Mouse (Mus musculus) forelimb bud, embryonic 11.5 days (tissue): Measurements from ENCODE around the gene Wfdc1.

ENCODE experiments used
- DNase-seq: peaks from one replicate; pipeline ENCODE4 v3.0.0-alpha.2; 2012; ENCODE audit warnings: low read depth, low spot score

Wfdc1 gene

DNA sequence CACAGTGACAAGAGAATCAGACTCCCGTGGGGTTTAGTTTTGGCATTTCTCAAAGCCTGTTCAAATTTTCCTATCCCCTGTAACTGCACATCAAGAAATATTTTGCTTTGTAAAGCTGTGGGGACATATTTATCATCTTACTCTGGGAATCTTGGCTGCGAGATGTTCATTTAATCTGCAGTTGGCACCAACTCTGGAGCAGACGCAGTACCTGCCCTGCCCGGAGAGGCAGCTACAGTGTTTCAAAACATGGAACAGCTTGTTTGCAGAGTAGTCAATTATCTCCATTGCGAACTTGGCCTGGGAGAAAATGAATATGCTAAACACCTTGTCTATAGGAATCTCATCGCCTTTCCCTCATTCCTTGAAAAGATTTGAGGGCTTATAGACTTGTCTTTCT is 27.9 kb upstream of the Wfdc1 start:
- no peak for DNase-seq

DNA sequence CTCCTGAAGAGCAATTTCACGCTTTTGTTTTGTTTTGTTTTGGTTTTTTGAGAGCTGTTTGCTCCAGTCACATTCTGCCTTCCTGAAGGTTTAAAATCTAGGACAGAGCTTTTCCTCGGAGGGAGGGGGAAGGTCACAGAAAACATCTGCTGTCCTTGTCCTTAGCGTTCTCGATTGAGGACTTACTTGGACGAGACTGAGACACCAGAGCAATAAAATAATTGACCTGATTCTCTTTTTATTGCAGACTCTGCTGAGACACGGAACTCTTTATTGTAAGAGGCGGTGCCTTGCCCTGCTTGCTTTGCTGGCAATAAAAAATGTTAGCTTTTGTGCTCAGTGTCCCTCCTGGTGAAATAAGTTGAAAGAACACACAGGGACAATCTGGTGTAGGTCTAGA is 26.4 kb upstream of the Wfdc1 start:
- no peak for DNase-seq

DNA sequence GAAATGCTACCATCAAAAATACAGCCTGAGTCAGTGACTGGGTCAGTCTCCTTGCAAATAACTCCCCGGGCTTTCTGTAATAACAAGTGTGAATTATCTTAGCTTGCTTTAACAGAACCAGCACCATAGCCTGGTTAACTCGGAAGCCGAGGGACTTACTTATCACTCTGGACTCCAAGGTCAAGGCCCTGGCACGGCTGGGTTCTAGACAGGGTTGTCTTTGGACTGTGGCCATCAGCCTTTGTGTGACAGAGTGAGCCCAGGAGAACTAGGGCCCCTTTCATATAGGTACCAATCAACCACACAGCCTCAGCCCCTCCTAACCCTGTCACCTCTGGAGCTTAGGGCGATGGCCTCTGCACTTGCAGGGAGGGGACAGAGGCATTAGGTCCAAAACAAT is 25.1 kb upstream of the Wfdc1 start:
- no peak for DNase-seq

DNA sequence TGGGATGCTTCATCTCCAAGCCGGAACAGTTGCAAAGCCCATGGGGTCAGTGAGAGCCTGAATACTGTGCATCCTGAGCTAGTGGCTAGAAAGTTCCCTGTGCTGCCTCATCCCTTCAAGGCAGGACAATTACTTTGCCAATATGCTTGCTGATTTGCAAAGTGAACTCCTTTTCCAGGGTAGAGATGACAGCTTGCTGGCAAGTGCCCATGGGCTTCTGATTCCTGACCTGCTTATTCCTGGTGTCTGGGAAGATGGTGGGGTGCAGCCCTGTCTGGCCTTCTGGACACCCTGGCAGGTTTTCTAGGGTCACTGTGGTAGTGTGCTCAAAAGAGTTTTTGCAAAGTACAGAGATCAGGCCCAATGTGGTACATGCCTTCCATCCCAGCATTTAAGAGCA is 23.2 kb upstream of the Wfdc1 start:
- no peak for DNase-seq

DNA sequence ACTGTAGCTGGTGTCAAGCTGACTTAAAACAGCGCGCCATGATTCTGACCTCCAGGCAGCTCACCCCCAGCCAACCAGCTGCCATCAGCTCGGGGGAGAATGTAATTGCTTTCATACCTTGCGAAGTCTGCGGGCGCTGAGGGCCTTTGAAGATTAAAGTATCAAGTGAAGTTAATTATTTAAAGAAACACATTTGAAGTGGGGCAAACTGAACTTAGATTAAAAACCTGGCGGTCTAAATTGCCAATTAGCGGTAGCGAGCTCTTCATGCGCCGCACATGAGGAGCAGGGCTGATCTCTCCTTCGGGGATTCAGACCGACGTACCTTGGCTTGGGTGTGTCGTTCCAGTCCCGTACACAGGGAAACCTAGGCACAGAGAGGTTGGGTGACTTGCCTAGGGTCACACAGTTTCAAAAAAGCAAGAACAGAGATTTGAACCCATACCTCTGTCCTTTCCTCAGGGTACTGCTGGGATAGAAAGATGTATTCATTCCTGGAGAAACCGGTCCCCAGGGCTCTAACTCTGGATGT is 21.7 kb upstream of the Wfdc1 start:
- DNase-seq: peak; percentile 24

DNA sequence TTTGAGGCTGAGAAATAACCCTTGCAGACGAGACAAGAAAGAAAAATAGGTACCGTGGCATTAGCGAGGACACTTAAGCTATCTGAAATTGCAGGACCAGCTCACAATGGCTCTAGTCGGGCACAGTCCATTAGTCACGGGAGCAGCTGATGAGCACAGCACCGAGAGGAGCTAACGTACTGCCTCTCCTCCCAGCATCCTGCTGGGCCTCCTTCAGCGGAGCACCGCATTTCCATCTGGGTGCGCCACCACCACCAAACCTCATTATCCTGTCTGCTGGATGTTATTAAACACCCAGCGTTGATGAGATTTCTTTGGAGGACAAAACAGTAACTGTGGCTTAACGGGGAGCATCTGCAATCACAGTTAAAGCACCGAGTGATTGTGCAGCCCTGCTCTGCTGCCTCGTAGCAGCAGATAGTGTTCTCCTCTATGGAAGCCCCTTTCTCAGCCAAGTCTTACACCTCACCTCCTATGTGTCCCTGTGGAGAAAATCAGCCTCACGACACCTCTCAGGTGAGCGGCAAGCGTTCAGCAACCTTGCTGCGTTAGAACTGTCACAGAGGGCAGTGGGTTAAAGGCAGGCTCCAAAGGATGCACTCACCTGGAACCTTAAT is 21.1 kb upstream of the Wfdc1 start:
- no peak for DNase-seq

DNA sequence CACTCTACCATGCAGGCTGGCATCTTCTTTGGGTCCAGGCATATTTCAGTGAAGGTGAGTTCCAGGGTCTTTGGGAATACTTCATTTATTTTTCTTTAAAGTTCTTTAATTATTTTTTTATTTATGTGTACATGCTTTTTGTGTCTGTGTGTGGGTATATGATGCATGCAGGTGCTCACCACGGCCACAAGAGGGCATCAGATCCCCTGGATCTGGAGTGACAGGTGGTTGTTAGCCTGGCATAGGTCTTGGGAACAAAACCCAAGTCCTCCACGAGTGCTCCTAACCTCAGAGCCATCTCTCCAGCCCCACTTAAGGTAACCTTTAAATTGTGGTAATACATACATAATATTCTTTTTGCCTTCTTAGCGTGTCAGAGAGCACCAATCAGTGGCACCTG is 20.0 kb upstream of the Wfdc1 start:
- no peak for DNase-seq

DNA sequence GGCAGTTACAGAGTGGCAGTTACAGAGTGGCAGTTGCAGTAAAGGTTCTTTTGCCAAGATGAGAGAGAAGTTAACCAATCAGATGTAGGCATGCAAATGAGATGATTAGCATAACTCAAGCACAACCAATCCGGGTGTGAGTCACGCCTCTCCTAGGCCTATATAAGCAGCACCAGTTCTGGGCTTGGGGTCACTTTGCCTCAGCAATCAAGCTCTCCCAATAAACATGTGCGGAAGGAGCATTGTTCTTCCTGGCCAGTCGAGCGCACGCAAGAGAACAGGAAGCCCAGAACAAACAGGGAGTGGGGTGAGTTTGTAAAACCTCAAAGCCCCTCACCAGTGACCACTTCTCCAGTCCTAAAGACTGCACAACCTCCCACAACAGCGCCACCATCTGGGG is 19.3 kb upstream of the Wfdc1 start:
- no peak for DNase-seq

DNA sequence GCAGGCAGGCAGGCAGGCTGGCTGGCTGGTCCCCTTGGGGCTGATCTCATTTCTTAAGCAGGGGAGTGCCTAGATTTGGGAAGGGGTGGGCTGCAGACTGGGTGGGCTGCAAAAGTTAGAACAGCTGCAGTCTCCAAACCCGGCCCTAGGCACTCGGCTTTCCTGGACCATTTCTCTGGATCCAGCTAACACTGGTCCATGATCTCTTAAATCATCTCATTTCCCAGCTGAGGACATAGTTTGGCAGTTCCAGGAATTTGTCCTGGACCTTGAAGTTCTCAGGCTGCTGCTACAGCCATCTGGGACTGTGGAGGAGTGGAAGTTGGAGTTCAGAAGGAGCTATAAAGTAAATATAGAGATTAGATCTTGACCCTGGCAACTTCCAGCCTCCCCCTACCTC is 14.8 kb upstream of the Wfdc1 start:
- DNase-seq: no peak

DNA sequence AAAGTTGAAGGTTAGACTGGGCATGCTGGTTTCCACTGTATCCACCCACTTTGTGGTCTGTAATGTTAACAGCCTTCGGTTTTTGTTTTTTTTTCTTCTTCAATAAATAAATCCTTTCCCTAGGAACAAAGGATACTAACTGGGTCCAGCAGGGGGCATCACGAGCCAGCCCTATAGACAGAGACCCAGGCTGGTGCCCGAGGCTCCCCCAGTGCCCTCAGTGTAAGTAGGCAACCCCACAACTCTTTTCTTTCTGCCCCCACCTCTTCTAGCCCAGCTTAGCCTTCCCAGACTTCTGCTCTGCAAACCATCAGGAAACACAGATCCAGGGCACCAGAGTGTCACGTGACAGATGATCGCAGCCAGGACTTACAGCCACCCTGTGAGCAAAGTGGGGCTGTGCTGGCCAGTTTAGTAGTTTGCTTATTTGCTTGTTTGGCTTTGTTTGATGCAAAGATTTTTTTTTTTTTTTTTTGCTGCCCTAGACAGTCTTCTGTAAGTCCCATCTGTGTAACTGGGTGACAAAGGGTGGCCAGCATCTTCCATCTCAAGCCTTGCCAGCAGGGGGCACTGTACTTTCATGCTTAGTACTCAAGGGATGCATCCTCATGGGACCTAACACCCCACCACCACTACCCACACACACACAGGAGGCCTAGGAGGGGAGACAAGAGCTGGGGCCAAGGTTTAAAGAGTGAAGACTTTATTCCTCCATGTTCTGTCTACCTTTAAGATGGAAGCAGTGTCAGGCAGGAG is 9.3 kb upstream of the Wfdc1 start:
- no peak for DNase-seq

DNA sequence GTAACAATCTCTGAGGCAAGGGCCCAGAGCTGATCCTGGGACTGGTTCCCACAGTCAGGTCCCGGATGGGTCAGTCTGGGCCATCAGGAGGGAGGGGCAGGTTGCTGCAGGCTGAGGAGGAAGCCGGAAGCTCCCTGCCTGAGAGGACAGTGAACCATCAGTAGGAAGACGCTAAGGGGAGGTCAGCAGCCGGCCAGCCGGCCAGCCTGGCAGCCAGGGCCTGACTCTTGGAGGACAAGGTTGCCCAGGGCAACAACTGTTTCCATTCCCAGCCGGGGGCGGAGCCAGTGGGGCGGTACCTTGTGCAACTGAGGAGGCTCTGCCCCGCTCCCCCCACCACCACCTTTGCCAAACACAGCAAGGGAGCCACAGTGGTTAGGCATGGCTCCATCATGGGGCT is 5.1 kb upstream of the Wfdc1 start:
- DNase-seq: no peak

DNA sequence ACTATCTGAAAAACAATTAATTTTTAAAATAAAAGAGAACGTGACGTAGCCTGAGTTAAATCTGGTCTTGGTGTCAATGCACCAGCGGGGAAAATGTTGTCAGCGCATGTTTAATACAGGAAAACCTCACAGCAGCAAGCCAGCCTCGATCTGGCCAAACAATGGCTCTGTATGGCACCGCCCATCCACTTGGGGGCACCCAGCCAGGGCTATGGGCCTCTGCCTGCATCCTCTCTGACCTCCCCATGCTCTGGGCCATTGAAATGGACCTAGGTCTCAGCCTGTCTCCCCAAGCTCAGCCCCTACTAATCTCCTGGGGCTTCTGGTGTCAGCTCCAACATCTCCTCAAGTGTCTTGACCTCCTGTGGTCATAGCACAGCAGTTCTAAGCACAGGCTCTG is 4.3 kb upstream of the Wfdc1 start:
- DNase-seq: no peak

DNA sequence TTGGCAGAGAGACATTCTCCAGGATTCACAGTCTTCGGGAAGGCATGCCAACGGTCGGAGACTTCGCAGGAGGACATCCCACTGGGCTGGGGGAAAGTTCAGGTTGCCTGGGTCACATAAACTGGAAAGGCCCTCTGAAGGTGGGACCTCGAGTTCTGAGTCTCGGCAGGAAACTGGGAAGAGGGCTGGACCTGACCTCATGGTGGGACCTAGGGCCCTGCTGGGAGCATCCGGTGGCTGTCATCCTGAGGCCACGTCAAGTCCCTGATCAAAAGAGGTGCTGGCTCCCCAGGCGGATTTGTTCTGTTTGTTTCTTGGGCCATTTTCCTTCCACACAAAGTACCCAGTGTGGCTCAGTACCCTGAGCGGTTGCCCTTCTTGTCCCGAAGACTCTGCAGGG is 2.7 kb upstream of the Wfdc1 start:
- DNase-seq: no peak

DNA sequence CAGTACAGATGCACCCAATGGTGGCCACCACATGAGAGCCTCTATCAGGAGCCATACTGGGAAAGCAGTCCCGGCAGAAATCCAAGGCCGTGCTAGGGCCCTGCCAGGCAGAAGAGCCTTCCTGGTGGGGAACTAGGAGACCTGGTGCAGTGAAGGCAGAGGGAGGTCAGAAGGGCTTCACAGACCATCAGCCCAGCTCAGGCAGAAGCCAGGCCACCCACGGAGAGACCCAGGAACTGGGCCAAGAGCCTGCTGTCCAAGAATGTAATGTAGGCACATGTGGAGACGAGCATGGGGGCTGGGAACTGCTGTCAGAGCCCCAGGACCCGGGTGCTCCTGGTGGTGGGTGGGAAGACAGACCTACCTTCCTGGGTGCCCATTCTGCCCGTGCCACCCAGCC is 895 bp upstream of the Wfdc1 start:
- no peak for DNase-seq

DNA sequence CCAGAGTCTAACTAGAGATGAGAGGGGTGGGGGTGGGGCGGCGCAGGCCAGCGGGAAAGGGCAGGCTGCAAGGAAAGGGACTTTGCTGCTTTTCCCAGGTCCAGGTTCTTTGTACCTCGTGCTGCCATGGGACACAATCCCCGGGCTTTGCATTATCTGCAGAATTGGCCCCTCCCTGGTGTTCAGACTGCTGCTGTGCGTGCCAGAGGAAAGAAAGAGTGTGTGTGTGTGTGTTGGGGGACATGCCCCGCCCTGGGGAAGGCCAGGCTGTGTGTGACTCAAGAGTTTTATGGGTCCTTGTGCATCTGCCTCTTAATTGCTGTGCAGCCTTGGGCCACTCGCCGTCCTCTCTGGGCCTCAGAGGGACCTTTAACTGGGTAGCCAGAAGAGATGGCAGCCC is 2.3 kb downstream of the Wfdc1 start:
- no peak for DNase-seq

DNA sequence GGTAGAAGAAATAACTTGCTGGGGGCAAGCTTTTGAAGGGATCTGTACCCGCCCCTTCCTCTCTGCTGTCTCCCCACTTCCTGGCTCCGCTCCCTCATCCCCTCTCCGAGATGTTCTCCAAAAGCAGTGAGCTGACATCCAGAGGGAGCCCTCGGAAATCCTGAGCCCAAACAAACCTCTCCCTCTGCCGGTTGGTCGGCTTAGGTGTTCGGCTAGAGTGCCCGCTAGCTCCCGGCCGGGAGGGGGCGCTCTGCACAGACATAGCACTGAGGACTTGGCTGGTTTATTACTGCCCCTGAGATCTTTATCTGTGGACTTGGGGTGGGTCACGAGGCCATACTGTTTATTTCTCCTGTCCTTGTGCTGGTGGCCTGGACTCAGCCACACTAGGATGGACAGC is 3.1 kb downstream of the Wfdc1 start:
- no peak for DNase-seq

DNA sequence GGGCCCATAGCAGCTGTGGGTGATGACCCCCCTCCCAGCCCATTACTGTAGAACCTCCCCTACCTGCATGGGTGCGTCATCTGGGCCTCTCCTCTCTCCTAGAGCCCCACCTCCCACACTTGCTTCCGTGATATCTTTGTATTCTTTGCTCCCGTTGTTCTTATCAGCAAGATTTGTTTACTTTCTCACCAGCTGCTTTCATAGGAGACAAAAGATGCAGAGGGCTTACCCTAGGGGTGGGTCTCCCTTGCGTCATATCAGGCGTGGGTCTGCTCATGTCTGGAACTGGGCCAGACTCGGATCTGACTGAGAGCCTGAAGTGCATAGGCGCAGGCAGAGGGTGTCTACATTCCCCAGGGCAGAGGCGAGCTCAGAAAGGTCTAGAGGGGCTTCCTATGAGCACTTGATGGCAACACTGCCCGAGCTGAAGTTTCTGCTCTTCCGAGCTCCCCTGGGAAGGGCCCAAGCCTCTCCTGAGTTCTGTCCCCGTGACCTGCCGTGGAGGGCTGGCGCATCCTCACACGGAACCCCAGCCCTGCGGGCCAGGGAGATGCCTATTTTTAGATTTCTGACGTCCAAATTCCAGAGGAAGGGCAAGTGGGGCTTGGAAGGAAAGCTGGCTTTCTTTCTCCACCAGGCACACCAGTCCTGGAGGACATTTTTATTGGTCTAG is 4.4 kb downstream of the Wfdc1 start:
- no peak for DNase-seq

DNA sequence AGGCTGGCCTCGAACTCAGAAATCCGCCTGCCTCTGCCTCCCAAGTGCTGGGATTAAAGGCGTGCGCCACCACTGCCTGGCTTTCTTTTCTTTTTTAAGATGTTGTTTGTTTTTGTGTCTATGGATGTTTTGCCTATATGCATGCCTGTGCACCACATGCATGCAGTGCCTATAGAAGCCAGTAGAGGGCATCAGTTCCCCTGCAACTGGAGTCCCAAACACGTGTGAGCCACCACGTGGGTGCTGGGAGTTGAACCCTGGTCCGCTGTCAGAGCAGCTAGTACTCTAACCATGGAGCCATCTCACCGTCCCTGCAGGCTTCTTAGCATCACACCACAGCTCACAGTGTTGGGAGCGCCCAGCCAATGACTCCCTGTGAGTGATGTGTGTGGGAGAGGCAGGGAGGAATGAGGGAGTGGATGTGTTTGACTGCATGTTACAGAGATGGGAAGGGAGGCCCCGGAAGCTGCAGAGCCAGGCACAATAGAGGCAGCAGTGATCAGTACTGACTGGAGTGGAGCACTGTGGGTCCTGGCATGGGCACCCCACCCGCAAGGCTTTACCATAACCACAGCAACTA is 7.9 kb downstream of the Wfdc1 start:
- no peak for DNase-seq

DNA sequence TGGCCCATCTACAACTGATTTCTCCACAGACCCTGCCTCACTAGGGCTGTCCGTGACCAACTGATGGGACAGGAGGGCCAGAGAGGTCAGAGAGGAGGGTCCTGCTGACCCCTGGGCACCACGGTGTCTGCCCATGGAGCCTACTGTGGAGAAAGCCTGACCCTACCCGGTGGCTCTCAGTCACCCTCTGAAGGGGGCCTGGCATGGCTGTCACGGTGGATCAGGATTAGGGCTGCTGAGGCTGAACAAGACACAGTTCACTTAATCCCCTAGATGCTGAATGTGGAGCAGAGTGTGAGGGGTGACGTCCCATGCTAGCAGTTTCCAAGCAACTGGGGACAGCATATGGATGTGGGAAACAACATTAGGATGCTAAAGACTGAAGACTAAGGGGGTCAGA is 9.3 kb downstream of the Wfdc1 start:
- no peak for DNase-seq

DNA sequence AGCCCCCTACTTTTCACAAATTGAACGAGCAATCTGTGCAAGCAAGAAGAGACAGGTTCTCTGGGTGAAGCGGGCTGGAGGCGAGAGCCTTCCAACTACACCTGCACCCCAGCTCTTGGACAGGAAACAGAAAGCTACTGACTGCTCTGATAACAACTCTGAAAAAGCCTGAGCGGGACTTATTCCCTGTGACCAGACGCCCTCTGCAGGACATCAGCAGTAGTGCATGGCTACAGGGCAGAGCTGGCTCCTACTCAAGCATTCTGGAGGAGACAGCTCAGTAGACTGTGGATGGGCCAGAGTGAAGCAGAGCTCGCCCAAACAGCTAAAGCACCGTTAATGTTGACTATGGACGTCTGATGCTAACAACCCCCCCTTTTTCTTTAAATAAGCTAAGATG is 10.2 kb downstream of the Wfdc1 start:
- peak; percentile 91 for DNase-seq

DNA sequence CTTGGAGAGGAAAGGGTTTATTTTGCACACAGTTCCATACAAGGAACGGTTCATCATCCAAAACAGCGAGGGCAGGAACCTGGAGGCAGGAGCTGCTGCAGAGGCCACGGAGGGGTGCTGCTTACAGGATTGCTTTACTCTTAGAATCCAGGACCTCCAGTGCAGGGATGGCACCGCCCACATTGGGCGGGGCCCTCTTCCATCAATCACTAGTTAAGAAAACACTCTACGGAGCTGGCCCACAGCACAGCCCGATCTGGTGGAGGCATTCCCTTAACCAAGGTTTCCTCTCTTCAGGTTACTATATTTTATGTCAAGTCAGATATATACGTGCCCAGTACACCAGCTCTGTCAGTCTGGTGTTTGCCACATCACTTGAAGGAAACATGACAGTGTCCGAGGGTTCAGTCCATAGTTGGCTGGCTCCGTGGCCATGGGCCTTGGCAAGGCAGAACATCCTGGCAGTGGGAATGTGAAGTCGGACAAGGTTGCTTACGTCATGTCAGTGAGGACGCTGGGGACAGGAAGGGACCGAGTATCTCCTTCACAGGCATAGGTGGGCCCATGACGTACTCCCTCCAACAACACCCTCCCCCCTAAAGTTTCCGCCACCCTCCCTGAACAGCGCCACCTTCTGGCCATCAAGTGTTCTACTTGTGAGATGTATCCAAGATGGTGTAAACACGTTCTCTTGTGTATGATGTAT is 12.1 kb downstream of the Wfdc1 start:
- DNase-seq: peak; percentile 64

DNA sequence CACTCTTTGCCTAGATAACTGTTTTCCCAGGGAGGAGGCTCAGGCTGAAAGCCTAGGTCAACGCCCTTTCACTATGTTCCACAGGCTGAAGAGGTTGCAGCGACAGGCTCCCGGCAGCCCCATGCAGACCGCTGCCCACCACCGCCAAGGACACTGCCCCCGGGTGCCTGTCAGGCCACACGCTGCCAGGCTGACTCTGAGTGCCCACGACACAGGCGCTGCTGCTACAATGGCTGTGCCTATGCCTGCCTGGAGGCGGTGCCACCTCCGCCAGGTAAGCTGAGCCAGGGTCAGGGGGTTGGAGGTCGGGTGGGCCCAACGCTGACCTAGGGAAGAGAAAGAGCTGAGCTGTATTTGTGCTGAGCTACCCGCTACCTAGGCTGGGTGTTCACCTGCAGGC is 13.0 kb downstream of the Wfdc1 start:
- DNase-seq: no peak
